Mouse (Mus musculus) embryonic facial prominence, embryonic 14.5 days (tissue): ENCODE measurements around the gene Cdc6. TPM values are rescaled to one million over a fixed set of nuclear protein-coding genes. Genes with fewer than 3 reads are reported as not detected.

Experiments
- ATAC-seq: fragments of 200-750 bp; cut with Nextera tagmentation; 2 replicates; pipeline ENCODE4 v1.8.0; 2017; ENCODE audit warnings: low read depth, moderate number of reproducible peaks, moderate TSS enrichment
- DNase-seq: peaks from one replicate; pipeline ENCODE4 v3.0.0-alpha.2; 2015; ENCODE audit warnings: low spot score
- H3K27ac ChIP-seq: fragments of 300-500 bp; sonication (generic); replicated peaks from 2 replicates; pipeline ENCODE4 v1.5.1; 2014; ENCODE audit warnings: low read depth, mild to moderate bottlenecking, low read length, moderate library complexity
- H3K27me3 ChIP-seq: fragments of 300-500 bp; sonication (generic); replicated peaks from 2 replicates; pipeline ENCODE4 v1.6.1; 2014; ENCODE audit warnings: low read length; ENCODE audit not compliant: control insufficient read depth, insufficient read depth
- H3K36me3 ChIP-seq: fragments of 300-500 bp; sonication (generic); 2 replicates; pipeline ENCODE4 v1.6.1; 2014; ENCODE audit warnings: low read length, mixed read lengths; ENCODE audit not compliant: control insufficient read depth, insufficient read depth
- H3K4me1 ChIP-seq: fragments of 300-500 bp; sonication (generic); 2 replicates; pipeline ENCODE4 v1.6.1; 2014; ENCODE audit warnings: antibody characterized with exemption, low read length; ENCODE audit not compliant: control insufficient read depth, insufficient read depth
- H3K4me2 ChIP-seq: fragments of 300-500 bp; sonication (generic); 2 replicates; pipeline ENCODE4 v1.6.1; 2014; ENCODE audit warnings: low read depth, mild to moderate bottlenecking, low read length, moderate library complexity, mixed read lengths
- H3K4me3 ChIP-seq: fragments of 300-500 bp; sonication (generic); 2 replicates; pipeline ENCODE4 v1.5.1; 2014; ENCODE audit warnings: low read depth, mild to moderate bottlenecking, low read length
- H3K9ac ChIP-seq: fragments of 300-500 bp; sonication (generic); 2 replicates; pipeline ENCODE4 v1.6.1; 2014; ENCODE audit warnings: low read depth, mild to moderate bottlenecking, low read length, moderate library complexity, mixed read lengths
- H3K9me3 ChIP-seq: fragments of 300-500 bp; sonication (generic); 2 replicates; pipeline ENCODE4 v1.6.1; 2016; ENCODE audit warnings: low read length; ENCODE audit not compliant: control insufficient read depth
- WGBS: fragments of 180-500 bp; shearing (Covaris S2); extraction: QIAGEN DNeasy Blood & Tissue Kit; methylation state at CpG from one replicate; pipeline ENCODE4 v1.1.7; 2014; 5-methylcytosine and 5-hydroxymethylcytosine counted together
- polyA plus RNA-seq: library from polyadenylated mRNA; unstranded; fragments of >200 nt; fragmentation: Nextera tagmentation; extraction: Ambion mirVana; gene quantifications from 2 replicates; pipeline ENCODE4 v1.2.1, GENCODE M21; 2014

Gene Cdc6
- polyA plus RNA-seq, 1 experiment from 2014 or later, result 22.7 TPM

DNA sequence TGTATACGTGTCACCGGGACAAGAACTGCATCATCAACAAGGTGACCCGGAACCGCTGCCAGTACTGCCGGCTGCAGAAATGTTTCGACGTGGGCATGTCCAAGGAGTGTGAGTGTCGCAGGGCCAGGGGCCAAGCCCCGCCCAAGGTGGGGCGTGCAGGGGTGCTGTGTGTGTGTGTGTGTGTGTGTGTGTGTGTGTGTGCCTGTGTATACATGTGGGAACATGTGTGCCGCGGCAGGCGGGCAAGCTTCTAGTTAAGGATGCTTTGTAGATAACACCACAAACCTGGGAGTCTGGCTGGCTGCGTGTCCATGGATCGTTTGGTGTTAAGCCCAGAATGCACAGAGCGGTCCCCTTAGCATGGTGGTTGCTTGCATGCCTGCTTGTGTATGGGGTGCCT is 60.5 kb downstream of the Cdc6 start:
- Histone ChIP-seq H3K9me3 (no peaks in the 10 kb centered on the region), H3K27me3 (no peaks in the 10 kb centered on the region), H3K27ac (peak overlapping the region; percentile 68), H3K36me3 (peaks cover 63% of the 10 kb centered on the region), H3K4me3 (no peak overlapping the region), H3K4me1 (peaks cover 79% of the 10 kb centered on the region), H3K9ac (0 out of 2 replicates have a peak overlapping the region, but pooled peaks have one; percentile 8), H3K4me2 (no peak overlapping the region)
- 54% methylated on average over 15 of the region's 16 CpGs for WGBS
- ATAC-seq, result no peak
- no peak for DNase-seq

DNA sequence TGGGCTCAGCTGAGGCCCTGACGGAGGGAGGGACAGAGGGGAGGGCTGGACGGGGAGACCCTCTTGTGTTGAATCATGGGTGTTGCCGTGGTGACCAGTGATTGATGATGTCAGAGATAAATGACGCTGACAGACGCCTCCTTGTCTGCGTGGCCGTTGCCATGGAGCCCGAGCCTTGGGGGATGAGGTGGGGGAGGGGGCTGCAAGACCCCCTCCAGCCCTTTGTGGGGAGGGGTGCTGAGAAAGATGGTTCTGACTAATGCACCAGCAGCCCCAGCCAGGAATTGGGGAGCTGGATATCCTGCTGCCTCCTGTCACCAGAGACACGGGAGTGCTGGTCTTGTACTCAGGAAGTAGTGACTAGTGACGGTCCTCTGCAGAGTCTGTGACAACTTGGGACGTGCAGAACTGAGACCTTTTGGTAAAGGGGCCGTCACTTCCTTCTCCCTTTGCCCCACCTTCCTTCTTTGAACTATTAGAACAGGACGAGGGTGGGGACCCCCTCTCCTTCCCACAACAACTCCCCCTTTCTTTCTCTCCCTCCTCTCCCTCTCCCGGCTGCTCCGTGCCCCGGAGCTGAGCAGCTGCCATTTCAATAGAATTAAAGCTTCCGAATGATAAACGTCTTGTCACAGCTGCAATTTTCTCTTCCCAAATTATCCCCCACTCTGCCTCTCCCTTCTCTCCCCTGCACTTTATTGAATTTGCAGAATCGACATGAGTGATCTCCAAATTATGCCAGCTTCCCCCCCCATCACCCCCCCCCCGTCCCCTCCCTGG is 61.3 kb downstream of the Cdc6 start:
- Histone ChIP-seq H3K36me3 (peaks cover 71% of the 10 kb centered on the region), H3K9me3 (no peaks in the 10 kb centered on the region), H3K9ac (peak overlapping the region; percentile 51; the same call in 1 of the 2 replicates), H3K4me2 (peak overlapping the region; percentile 3), H3K4me3 (no peak overlapping the region), H3K4me1 (peaks cover 70% of the 10 kb centered on the region), H3K27me3 (no peaks in the 10 kb centered on the region), H3K27ac (peak overlapping the region; percentile 68)
- 6% methylated on average over 20 of the region's 20 CpGs for WGBS
- DNase-seq (peak; percentile 75), ATAC-seq (peak; percentile 9; the same call in 1 of the 2 replicates)

DNA sequence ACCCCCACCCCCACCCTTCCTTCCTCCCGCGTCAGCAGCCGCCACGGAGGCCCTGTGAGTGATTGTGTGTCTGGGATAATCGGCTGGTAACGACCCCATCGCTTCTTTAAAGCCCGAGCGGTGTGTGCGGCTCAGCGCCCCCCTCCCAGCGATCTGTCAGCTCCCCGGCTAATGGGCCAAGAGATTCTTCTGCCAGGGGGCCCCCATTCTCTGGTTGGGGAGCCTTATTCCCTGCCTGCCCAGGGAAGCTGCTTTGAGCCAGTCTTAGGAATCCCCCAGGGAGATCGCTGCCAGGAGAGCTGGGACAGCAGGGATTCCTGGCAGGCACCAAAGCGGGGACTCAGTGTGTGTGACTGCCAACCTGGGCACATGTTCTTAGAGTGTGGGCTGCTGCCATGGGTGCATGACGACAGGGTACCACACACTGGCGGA is 61.9 kb downstream of the Cdc6 start:
- H3K27ac ChIP-seq, result peak overlapping the region; percentile 68; the same call in 1 of the 2 replicates
- H3K9me3 ChIP-seq, result no peaks in the 10 kb centered on the region
- ATAC-seq (no peak; the same call in 1 of the 2 replicates), DNase-seq (no peak)
- no peak overlapping the region for H3K4me3 ChIP-seq
- H3K4me2 ChIP-seq, result peak overlapping the region; percentile 3
- H3K27me3 ChIP-seq, result no peaks in the 10 kb centered on the region
- peak overlapping the region; percentile 51; the same call in 1 of the 2 replicates for H3K9ac ChIP-seq
- H3K4me1 ChIP-seq, result peaks cover 64% of the 10 kb centered on the region
- 44% methylated on average over 6 of the region's 17 CpGs for WGBS
- H3K36me3 ChIP-seq, result peaks cover 77% of the 10 kb centered on the region

DNA sequence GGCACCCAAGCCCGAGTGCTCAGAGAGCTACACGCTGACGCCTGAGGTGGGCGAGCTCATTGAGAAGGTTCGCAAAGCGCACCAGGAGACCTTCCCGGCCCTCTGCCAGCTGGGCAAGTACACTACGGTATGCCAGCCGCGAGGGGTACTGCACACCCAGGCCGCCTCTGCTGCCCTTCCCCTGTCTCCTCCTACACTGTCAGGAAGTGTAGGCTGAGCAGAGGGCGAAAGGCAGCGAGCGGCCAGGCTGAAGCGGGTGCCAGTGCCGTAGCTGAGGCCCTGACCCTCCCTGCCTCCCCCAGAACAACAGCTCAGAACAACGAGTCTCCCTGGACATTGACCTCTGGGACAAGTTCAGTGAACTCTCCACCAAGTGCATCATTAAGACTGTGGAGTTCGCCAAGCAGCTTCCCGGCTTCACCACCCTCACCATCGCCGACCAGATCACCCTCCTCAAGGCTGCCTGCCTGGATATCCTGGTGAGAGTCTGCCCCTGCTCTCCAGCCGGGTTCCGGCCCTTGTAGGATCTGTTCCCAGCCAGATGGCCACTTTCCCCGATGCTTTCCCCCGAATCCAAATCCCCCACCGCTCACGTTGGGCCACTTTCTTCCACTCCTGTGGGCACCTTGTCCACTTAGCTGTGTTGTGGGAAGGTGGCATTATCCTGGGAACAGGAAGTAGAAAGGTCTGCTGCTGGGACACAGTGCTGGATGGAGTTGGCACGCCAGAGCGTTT is 62.8 kb downstream of the Cdc6 start:
- H3K4me1 ChIP-seq, result peaks cover 56% of the 10 kb centered on the region
- H3K4me3 ChIP-seq, result no peak overlapping the region
- H3K9ac ChIP-seq, result peak overlapping the region; percentile 31; the same call in 1 of the 2 replicates
- ATAC-seq (no peak), DNase-seq (no peak)
- WGBS, result 70% methylated on average over 29 of the region's 29 CpGs
- no peaks in the 10 kb centered on the region for H3K27me3 ChIP-seq
- no peaks in the 10 kb centered on the region for H3K9me3 ChIP-seq
- peaks cover 86% of the 10 kb centered on the region for H3K36me3 ChIP-seq
- H3K27ac ChIP-seq, result peak overlapping the region; percentile 68; the same call in 1 of the 2 replicates
- no peak overlapping the region for H3K4me2 ChIP-seq

DNA sequence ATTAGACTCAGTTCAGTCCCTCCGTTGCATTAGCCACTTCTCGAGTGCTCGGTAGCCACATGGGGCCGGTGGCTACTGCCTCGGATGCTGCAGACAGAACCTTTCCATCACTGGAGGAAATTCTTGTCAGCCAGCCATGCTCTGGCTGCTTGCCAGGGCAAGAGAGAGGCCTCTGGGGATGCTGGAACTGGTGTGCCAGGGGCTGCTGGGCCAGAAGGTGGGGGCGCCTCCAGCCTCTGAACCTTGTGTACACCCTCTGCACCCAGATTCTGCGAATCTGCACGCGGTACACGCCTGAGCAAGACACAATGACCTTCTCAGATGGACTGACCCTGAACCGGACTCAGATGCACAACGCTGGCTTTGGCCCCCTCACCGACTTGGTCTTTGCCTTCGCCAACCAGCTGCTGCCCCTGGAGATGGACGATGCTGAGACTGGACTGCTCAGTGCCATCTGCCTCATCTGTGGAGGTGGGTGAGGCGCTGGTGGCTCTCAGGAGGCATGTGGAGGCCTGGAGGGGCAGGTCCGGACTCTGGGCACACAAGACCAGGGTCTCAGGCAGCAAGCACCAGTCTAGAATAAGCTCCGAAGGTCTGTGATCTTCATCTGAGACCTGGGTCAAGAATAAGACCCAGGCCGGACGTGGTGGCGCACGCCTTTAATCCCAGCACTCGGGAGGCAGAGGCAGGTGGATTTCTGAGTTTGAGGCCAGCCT is 63.9 kb downstream of the Cdc6 start:
- Histone ChIP-seq H3K9ac (no peak overlapping the region), H3K27me3 (no peaks in the 10 kb centered on the region), H3K4me2 (no peak overlapping the region), H3K27ac (peak overlapping the region; percentile 6; the same call in 1 of the 2 replicates), H3K9me3 (no peaks in the 10 kb centered on the region), H3K4me1 (peaks cover 45% of the 10 kb centered on the region), H3K4me3 (no peak overlapping the region), H3K36me3 (peaks cover 89% of the 10 kb centered on the region)
- ATAC-seq, result no peak
- 70% methylated on average over 23 of the region's 23 CpGs for WGBS
- no peak for DNase-seq

DNA sequence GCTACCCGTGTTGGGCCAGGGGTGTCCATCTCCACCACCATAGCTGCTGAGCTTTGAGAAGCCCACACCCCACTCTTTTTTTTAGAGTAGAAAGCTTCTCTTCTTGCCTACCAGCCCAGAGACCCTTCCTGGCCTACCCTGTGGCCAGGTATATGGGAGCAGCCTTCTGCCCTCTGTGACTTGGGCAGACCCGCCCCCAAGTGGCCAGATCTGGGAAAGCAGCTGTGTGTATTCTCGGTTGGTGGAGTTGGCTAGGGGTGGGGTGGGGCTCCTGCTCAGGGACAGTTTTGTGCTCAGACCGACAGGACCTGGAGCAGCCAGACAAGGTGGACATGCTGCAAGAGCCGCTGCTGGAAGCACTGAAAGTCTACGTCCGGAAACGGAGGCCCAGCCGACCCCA is 64.6 kb downstream of the Cdc6 start:
- no peak overlapping the region for H3K4me3 ChIP-seq
- peaks cover 82% of the 10 kb centered on the region for H3K36me3 ChIP-seq
- ATAC-seq, result peak; percentile 16; the same call in 1 of the 2 replicates
- H3K4me2 ChIP-seq, result no peak overlapping the region
- 50% methylated on average over 9 of the region's 9 CpGs for WGBS
- no peaks in the 10 kb centered on the region for H3K9me3 ChIP-seq
- peaks cover 38% of the 10 kb centered on the region for H3K4me1 ChIP-seq
- H3K9ac ChIP-seq, result no peak overlapping the region
- H3K27ac ChIP-seq, result no peak overlapping the region
- DNase-seq, result no peak
- H3K27me3 ChIP-seq, result no peaks in the 10 kb centered on the region

DNA sequence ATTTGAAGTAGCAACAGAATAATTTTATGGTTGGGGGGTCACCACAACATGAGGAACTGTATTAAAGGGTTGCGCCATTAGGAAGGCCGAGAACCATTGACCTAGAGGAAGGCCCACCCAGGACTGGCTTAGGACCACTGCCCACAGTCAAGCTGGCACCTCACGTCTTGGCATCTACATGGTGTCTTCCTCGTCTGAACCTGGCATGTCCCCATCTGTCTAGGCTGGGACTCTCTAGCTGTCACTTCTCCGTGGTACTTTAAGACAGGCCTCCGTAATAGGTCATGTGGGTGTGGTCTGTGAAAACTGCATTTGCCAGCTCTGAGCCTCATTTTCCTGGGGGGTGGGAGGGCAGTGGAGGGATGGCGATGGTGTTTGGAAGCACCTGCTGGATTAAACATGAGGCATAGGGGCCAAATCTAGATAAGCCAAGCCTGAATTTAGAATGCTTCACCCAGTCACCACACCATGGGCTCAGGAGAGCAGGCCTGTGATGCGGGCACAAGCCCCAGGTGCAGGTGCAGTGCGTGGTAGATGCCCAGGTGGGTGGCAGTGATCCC is 65.3 kb downstream of the Cdc6 start:
- H3K9me3 ChIP-seq, result no peaks in the 10 kb centered on the region
- 92% methylated on average over 9 of the region's 9 CpGs for WGBS
- H3K4me2 ChIP-seq, result no peak overlapping the region
- DNase-seq, result no peak
- no peak overlapping the region for H3K27ac ChIP-seq
- no peak for ATAC-seq
- no peaks in the 10 kb centered on the region for H3K27me3 ChIP-seq
- H3K36me3 ChIP-seq, result peaks cover 76% of the 10 kb centered on the region
- H3K9ac ChIP-seq, result no peak overlapping the region
- H3K4me1 ChIP-seq, result peaks cover 31% of the 10 kb centered on the region
- H3K4me3 ChIP-seq, result no peak overlapping the region
